23 mouse cellular contexts compared by ENCODE assay signal in the genomic region with DNA sequence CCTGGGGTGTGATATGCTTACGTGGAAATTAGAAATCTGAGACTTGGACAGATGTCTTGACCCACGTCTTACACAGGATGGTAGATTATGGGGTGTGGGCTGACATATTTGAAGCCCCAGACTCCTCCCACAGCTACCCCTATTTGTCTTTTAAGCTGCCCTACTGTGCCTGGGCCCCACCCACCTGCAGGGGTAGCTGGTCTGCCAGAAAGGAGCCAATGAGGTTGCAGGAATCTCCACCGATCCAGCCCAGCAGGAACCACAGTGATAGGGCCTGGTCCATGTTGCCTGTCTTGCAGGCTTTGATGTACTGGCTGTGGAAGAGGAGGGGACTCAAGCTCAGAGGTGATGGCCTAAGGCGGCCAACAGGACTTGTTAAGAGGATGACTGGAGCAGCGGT.
"Had no signal": no experiment of that assay in that cellular context is flagged by ENCODE, and none has a peak within 500 bp of the region (broad histone marks: within the 10 kb centered on the region; RNA-seq: fewer than 3 reads in every experiment).

No protein-coding gene starts in this region.

- H3K27me3 ChIP-seq: heart, embryonic 12.5 days; hindbrain, embryonic 12.5 days; intestine, embryonic 15.5 days; limb, embryonic 12.5 days; liver, embryonic 12.5 days had no signal

- H3K4me3 ChIP-seq: heart, embryonic 10.5 days; heart, embryonic 12.5 days; hindbrain, embryonic 10.5 days; hindbrain, embryonic 12.5 days; intestine, embryonic 15.5 days; limb, embryonic 10.5 days; limb, embryonic 12.5 days; liver, embryonic 12.5 days had no signal

- H3K9me3 ChIP-seq: heart, embryonic 10.5 days; heart, embryonic 12.5 days; hindbrain, embryonic 10.5 days; hindbrain, embryonic 12.5 days; intestine, embryonic 15.5 days; limb, embryonic 10.5 days; limb, embryonic 12.5 days; liver, embryonic 12.5 days had no signal

- H3K9ac ChIP-seq: heart, embryonic 12.5 days; hindbrain, embryonic 12.5 days; hindbrain, embryonic 14.5 days; intestine, embryonic 15.5 days; limb, embryonic 12.5 days; liver, embryonic 12.5 days; liver, embryonic 14.5 days had no signal

- H3K4me1 ChIP-seq: heart, embryonic 12.5 days; hindbrain, embryonic 10.5 days; hindbrain, embryonic 12.5 days; intestine, embryonic 15.5 days; limb, embryonic 12.5 days; liver, embryonic 12.5 days had no signal

- DNase-seq: gastrocnemius, postnatal 10 days; gastrocnemius, postnatal 25 days; heart, adult 18-20 months; heart, postnatal 10 days; heart, postnatal 4 days; kidney, adult 18-20 months; kidney, postnatal 10 days; layer of hippocampus, adult 9-11 months; layer of hippocampus, postnatal 36 days; lung, adult 2 months had no signal

- ATAC-seq: hindbrain, embryonic 16.5 days; inflammation-experienced regulatory T-cells, adult 6 months; intestine, embryonic 15.5 days; intestine, postnatal 0 days had no signal

- H3K4me2 ChIP-seq: heart, embryonic 12.5 days; hindbrain, embryonic 12.5 days; hindbrain, embryonic 14.5 days; intestine, embryonic 15.5 days; limb, embryonic 12.5 days; liver, embryonic 12.5 days had no signal

- H3K27ac ChIP-seq: heart, embryonic 10.5 days; hindbrain, embryonic 10.5 days; hindbrain, embryonic 12.5 days; hindbrain, embryonic 14.5 days; intestine, embryonic 15.5 days; limb, embryonic 10.5 days; limb, embryonic 12.5 days; liver, embryonic 12.5 days; liver, embryonic 14.5 days had no signal
